Mouse (Mus musculus) heart, adult 11 months (tissue): ENCODE results near the gene Olfr1381.
"Not testable (repeated sequence)": the region's sequence is repeated elsewhere in the genome, so short reads cannot be mapped to it uniquely, and the experiment has no call there.

Experiments used
- DNase-seq: peaks from one replicate; pipeline ENCODE4 v3.0.0; 2022

The Olfr1381 gene

GRCm38 (mm10) chr11:49543149-49543548, at the start of gene Olfr1381:
Gene Olfr1381 (plus strand): TSS chr11:49543449.
- not testable (repeated sequence) for DNase-seq

- DNase-seq, result no peak
These were observed 25.2 kb upstream of the Olfr1381 start for GRCm38 (mm10) chr11:49518086-49518485.

GRCm38 (mm10) chr11:49519348-49519747, 23.9 kb upstream of the Olfr1381 start, which contains the start of gene Olfr1383:
Gene Olfr1383 (plus strand): TSS chr11:49519648.
- DNase-seq, result no peak

- DNase-seq, result no peak
These were observed 15.3 kb upstream of the Olfr1381 start, which contains the start of gene Olfr1382 for GRCm38 (mm10) chr11:49527947-49528346. Gene Olfr1382 (plus strand): TSS chr11:49528247.

DNA sequence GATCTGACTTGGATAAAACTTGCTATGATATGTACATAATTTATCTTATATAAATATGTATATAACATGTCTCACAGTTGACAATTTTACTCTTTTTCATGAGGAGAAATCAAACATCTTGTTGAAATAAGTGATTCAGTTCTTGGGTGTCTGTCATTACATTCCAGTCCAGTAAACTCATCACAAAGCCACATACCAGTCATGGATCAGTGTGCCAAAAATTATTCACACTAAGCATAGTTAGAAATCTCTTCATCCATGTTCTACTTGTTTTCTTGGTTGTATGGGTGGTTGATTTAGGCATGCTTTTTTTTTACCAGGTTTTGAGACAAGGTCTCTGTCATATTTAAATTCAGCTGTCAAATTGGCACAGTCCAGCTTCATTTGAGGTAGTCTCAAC, 10.5 kb upstream of the Olfr1381 start:
- no peak for DNase-seq

- not testable (repeated sequence) for DNase-seq
These were observed 6.6 kb upstream of the Olfr1381 start for GRCm38 (mm10) chr11:49536631-49537030.

DNA sequence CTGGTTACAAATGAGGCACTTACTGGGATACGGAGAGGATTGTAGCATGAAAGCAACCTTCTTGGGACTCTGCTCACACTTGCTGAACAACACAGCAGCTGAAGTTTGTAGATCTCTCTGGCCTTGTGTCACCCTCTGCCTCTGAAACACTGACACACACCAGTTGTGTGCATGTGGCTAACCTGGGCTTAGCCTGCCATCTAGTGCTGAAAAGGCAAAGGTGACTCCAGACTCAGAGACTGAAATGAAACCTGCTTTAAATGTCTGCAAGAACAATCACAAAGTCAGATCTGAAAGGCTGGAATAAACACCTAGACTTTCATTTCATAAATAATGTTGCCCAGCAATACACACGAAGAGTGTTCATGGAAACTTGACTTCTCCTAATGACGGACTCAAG, 10.8 kb downstream of the Olfr1381 start:
- not testable (repeated sequence) for DNase-seq

DNA sequence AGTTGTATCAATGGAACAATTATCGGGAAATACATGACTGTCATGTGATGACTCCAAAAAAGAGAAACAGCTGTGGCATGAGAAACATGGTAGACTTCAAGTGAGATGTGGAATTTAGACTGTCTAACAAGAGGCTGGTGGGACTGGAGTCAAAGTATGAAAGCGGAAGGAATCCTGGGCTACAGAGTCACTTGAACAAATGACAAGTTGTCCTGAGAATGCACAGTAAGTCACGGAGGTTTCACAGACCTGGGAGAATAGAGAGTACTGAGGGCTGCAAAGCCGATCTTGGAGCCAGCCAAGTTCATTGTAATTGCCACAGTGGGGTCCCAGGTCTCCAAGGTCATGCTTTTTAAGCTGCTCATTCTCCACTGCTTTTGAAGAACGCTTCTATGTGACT, 13.3 kb downstream of the Olfr1381 start, which contains the start of gene Olfr1380:
Gene Olfr1380, plus strand, starts transcription at position 301 of the 400 bp plus-strand sequence.
- DNase-seq, result not testable (repeated sequence)

GRCm38 (mm10) chr11:49575054-49575453, 31.8 kb downstream of the Olfr1381 start:
- DNase-seq, result not testable (repeated sequence)

DNA sequence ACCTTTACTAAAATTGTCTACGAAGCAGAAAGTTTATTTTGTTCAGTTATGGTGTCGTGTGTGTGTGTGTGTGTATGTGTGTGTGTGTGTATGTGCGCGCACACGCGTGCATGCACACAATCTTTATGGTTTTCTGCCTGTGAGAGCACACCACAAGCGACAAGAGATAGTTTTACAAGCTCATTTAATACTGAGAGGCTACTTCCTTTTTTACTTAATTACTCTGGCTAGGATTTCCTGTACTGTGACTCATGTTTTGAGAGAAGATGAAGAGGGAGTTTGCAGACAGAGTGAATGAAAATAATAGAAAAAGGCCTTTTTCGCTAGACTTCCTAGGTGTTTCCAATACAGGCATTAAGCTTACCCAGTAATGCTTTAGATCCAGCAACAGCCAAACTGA, 37.2 kb downstream of the Olfr1381 start:
- DNase-seq, result not testable (repeated sequence)

DNA sequence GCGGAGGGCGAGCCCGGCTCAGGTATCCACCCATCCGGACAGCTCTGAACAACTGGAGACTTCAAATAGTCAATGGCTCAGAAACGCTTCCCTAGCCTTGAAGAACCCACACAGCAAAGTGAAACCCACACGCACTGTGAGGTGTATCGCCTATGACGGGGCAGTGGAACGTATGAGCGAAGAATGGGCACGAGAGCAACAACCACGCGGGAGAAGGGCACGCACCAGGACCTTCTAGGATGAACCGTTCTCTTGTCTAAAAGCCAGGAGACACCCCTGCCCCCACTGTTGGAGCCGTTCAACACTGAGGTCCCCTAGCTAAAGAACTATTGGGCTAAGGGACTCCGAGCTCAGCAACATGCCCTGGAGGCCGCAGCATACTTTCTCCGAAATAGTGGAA, 47.0 kb downstream of the Olfr1381 start:
- DNase-seq, result no peak

DNA sequence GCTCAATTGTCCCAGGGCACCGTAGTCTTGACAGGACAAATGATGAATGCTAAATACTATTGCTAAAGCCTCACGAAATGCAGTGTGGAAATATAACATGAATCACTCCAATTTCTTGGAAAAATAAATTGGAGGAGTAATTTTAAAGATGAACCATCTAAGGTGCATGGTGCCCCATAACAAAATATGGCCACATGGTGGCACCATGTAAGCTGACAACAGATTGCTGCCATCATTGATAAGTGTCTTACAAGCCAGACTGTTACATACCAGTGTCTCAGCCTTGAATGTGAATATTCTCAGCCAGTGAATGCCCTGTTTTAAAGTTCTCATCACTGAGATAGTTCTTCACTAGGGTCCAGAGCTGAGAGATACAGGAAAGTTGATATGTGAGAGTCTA, 53.9 kb downstream of the Olfr1381 start:
- DNase-seq, result not testable (repeated sequence)
